Mouse (Mus musculus): ENCODE measurements around the gene Wipf2. TPM values are rescaled to one million over a fixed set of nuclear protein-coding genes. Genes with fewer than 3 reads are reported as not detected.

Gene Wipf2
- total and polyA plus RNA-seq, 3 experiments: 2.1 to 7.7 (median 4.7) TPM

- in situ Hi-C loops (cut with MboI; ENCODE audit: low pct_ligation_motif_present, low pct_unique_long_range_greater_than_20kb, low sequenced_read_pairs) (no loop called here), dilution Hi-C loops (cut with MboI; ENCODE audit: extremely low pct_ligation_motif_present, extremely low pct_unique_long_range_greater_than_20kb, low sequenced_read_pairs) (no loop called here)
- H3K9ac ChIP-seq (ENCODE audit: insufficient read depth, low read depth): no peak overlapping the region
- no peak for TF ChIP-seq MEF2A (IDR thresholded peaks at IDR 0.05; ENCODE audit: borderline replicate concordance, low read depth, low read length)
- no peak for TF ChIP-seq MAX (IDR thresholded peaks at IDR 0.05; ENCODE audit: low read length)
- TF ChIP-seq NELFE (IDR thresholded peaks at IDR 0.05; ENCODE audit: low read depth, low read length): no peak
- no peak for TF ChIP-seq MAZ (IDR thresholded peaks at IDR 0.05; ENCODE audit: low read depth, low read length)
- TF ChIP-seq MXI1 (IDR thresholded peaks at IDR 0.05; ENCODE audit: low read depth, low read length): no peak
- TF ChIP-seq MYC (IDR thresholded peaks at IDR 0.05; ENCODE audit: low read depth, low read length): no peak
- TF ChIP-seq ETS1 (conservative IDR thresholded peaks at IDR 0.05; ENCODE audit: low read depth, low read length): no peak
- TF ChIP-seq HCFC1 (IDR thresholded peaks at IDR 0.05; ENCODE audit: low read depth, low read length): no peak
- TF ChIP-seq SMC3 (IDR thresholded peaks at IDR 0.05; ENCODE audit: low read depth, low read length): no peak
- TF ChIP-seq NRF1 (IDR thresholded peaks at IDR 0.05; ENCODE audit: low read depth, low read length): no peak
- no peak for TF ChIP-seq EP300 (IDR thresholded peaks at IDR 0.05; ENCODE audit: low read length)
- no peak for TF ChIP-seq ZMIZ1 (IDR thresholded peaks at IDR 0.05; ENCODE audit: low read depth, low read length)
- TF ChIP-seq SIN3A (IDR thresholded peaks at IDR 0.05; ENCODE audit: low read length): no peak
- no peak for TF ChIP-seq CHD2 (IDR thresholded peaks at IDR 0.05; ENCODE audit: low read length)
- TF ChIP-seq E2F4 (IDR thresholded peaks at IDR 0.05; ENCODE audit: insufficient replicate concordance, low read depth, low read length): no peak
- TF ChIP-seq GABPA (IDR thresholded peaks at IDR 0.05; ENCODE audit: insufficient replicate concordance, low read depth, low read length): no peak
- no peak for TF ChIP-seq USF2 (conservative IDR thresholded peaks at IDR 0.05; ENCODE audit: low read depth, low read length)
- no peak for TF ChIP-seq ZKSCAN1 (IDR thresholded peaks at IDR 0.05; ENCODE audit: borderline replicate concordance, low read depth, low read length)
- no peak for TF ChIP-seq USF1 (IDR thresholded peaks at IDR 0.05; ENCODE audit: low read depth, low read length)
- no peaks in the 10 kb centered on the region for H3K27me3 ChIP-seq (replicated peaks)
- H3K36me3 ChIP-seq (replicated peaks in 1 of 2; ENCODE audit: control insufficient read depth in 1 of 2, insufficient read depth in 1 of 2, low read length in 1 of 2): peaks cover 13 to 34% of the 10 kb centered on the region in 2 experiments
- no peak overlapping the region for H3K4me2 ChIP-seq (ENCODE audit: insufficient read depth, low read depth, poor library complexity, severe bottlenecking)
- peaks cover 42 to 83% of the 10 kb centered on the region in 2 experiments for H3K4me1 ChIP-seq (ENCODE audit: control insufficient read depth in 1 of 2, insufficient read depth in 2 of 2)
- H3K79me2 ChIP-seq (replicated peaks; ENCODE audit: control insufficient read depth, extremely low read depth, insufficient read depth, poor library complexity, severe bottlenecking): no peaks in the 10 kb centered on the region
- H3K27ac ChIP-seq (ENCODE audit: insufficient read depth, low read depth): no peak overlapping the region
- no peaks in the 10 kb centered on the region for H3K9me3 ChIP-seq (replicated peaks; ENCODE audit: low read length)
- H3K4me3 ChIP-seq (replicated peaks in 1 of 3; ENCODE audit: low read depth in 2 of 3, low read length in 2 of 3, poor library complexity in 1 of 3): no peak overlapping the region
- no peak for DNase-seq (ENCODE audit: extremely low read depth)
Observed at GRCm38 (mm10) chr11:98926553-98926952, 63.1 kb downstream of the Wipf2 start.

- no peak within 1 kb of the TSS for H3K4me2 ChIP-seq (ENCODE audit: insufficient read depth, low read depth, poor library complexity, severe bottlenecking)
- in situ Hi-C loops (cut with MboI; ENCODE audit: low pct_ligation_motif_present, low pct_unique_long_range_greater_than_20kb, low sequenced_read_pairs): no loop called here
- no peaks in the 10 kb centered on the region for H3K79me2 ChIP-seq (replicated peaks; ENCODE audit: control insufficient read depth, extremely low read depth, insufficient read depth, poor library complexity, severe bottlenecking)
- no peaks in the 10 kb centered on the region for H3K9me3 ChIP-seq (replicated peaks; ENCODE audit: low read length)
- no peak within 1 kb of the TSS for H3K27ac ChIP-seq (ENCODE audit: insufficient read depth, low read depth)
- peaks cover 6 to 27% of the 10 kb centered on the region in 2 experiments for H3K36me3 ChIP-seq (replicated peaks in 1 of 2; ENCODE audit: control insufficient read depth in 1 of 2, insufficient read depth in 1 of 2, low read length in 1 of 2)
- peaks cover 50 to 93% of the 10 kb centered on the region in 2 experiments for H3K4me1 ChIP-seq (ENCODE audit: control insufficient read depth in 1 of 2, insufficient read depth in 2 of 2)
- no peak for DNase-seq (ENCODE audit: extremely low read depth)
- no peak within 1 kb of the TSS for H3K4me3 ChIP-seq (replicated peaks in 1 of 3; ENCODE audit: low read depth in 2 of 3, low read length in 2 of 3, poor library complexity in 1 of 3)
- dilution Hi-C loops (cut with MboI; ENCODE audit: extremely low pct_ligation_motif_present, extremely low pct_unique_long_range_greater_than_20kb, low sequenced_read_pairs): no loop called here
- no peak for TF ChIP-seq POLR2AphosphoS2 (IDR thresholded peaks at IDR 0.05; ENCODE audit: low read depth, low read length)
- peak; percentile 25; the same call in 1 of the 2 replicates for TF ChIP-seq CHD2 (IDR thresholded peaks at IDR 0.05; ENCODE audit: low read length)
- TF ChIP-seq MAX (IDR thresholded peaks at IDR 0.05; ENCODE audit: low read length): no peak
- H3K27me3 ChIP-seq (replicated peaks): no peaks in the 10 kb centered on the region
- H3K9ac ChIP-seq (ENCODE audit: insufficient read depth, low read depth): no peak within 1 kb of the TSS
Observed at GRCm38 (mm10) chr11:98927438-98928076, 64.1 kb downstream of the Wipf2 start, which contains the start of gene Rara. Gene Rara, plus strand, starts transcription at chr11:98927818.
